In the genomic region with DNA sequence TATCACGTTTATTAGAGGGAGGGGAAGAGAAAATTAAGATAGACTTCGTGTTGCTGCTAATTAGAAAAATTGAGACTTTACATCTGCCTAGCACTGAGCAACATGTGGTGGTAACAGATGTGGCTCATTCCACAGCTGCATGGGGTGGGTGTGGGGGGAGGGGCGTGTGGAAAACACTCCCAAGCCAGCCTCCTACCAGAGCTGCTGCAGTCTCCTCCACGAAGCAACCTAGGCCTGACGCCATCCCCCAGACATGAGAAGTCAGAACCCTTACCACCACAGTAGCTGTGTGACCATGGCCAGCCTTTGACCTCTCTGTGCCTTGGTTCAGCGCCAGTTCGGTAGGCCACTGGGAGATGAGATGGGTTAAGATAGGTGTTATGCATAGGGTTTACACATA, we compare ENCODE assay signal across 21 mouse cellular contexts.
A peak's percentile ranks its signal among the peaks of the same experiment; 100 is the strongest.
DNase-seq lines count a peak whose midpoint lies in the region; ATAC-seq and TF ChIP-seq lines count a peak whose summit lies in the region.
"Had no signal": no experiment of that assay in that cellular context is flagged by ENCODE, and none has a peak within 500 bp of the region (broad histone marks: within the 10 kb centered on the region; RNA-seq: fewer than 3 reads in every experiment).

No protein-coding gene starts in this region.

- no peaks in the 10 kb centered on the region for H3K9me3 ChIP-seq in embryonic facial prominence, embryonic 12.5 days
- no peaks in the 10 kb centered on the region for H3K9me3 ChIP-seq in embryonic facial prominence, embryonic 10.5 days
- H3K9me3 ChIP-seq in midbrain, embryonic 11.5 days (ENCODE audit: control insufficient read depth, low read length): no peaks in the 10 kb centered on the region
- no peaks in the 10 kb centered on the region for H3K9me3 ChIP-seq in midbrain, embryonic 13.5 days
- no peaks in the 10 kb centered on the region for H3K9me3 ChIP-seq in limb, embryonic 11.5 days (ENCODE audit: control insufficient read depth, low read length)
- H3K9me3 ChIP-seq: heart, embryonic 13.5 days; hindbrain, embryonic 12.5 days had no signal

- no peak overlapping the region for H3K9ac ChIP-seq in embryonic facial prominence, embryonic 12.5 days
- no peak overlapping the region for H3K9ac ChIP-seq in midbrain, embryonic 11.5 days (ENCODE audit: low read length)
- no peak overlapping the region for H3K9ac ChIP-seq in midbrain, embryonic 13.5 days (replicated peaks)
- H3K9ac ChIP-seq in limb, embryonic 11.5 days (ENCODE audit: low read length): no peak overlapping the region
- H3K9ac ChIP-seq: heart, embryonic 13.5 days; hindbrain, embryonic 12.5 days had no signal

- 0 out of 2 replicates have a peak, but pooled peaks cover 3% of the 10 kb centered on the region for H3K27me3 ChIP-seq in embryonic facial prominence, embryonic 12.5 days
- H3K27me3 ChIP-seq in embryonic facial prominence, embryonic 10.5 days (replicated peaks; ENCODE audit: low read depth, poor library complexity, severe bottlenecking): 0 out of 2 replicates have a peak, but pooled peaks cover 4% of the 10 kb centered on the region
- no peaks in the 10 kb centered on the region for H3K27me3 ChIP-seq in midbrain, embryonic 11.5 days (ENCODE audit: control insufficient read depth, insufficient read depth, low read length)
- H3K27me3 ChIP-seq in midbrain, embryonic 13.5 days: no peaks in the 10 kb centered on the region
- H3K27me3 ChIP-seq in limb, embryonic 11.5 days (ENCODE audit: control insufficient read depth, insufficient read depth, low read length): no peaks in the 10 kb centered on the region
- H3K27me3 ChIP-seq in cerebellum, adult 2 months (ENCODE audit: control insufficient read depth, insufficient read depth, low read length): no peaks in the 10 kb centered on the region; the same call in 1 of the 2 replicates

- no peak overlapping the region for H3K4me2 ChIP-seq in embryonic facial prominence, embryonic 12.5 days (replicated peaks)
- H3K4me2 ChIP-seq in midbrain, embryonic 11.5 days: no peak overlapping the region
- H3K4me2 ChIP-seq in midbrain, embryonic 13.5 days (replicated peaks): no peak overlapping the region
- H3K4me2 ChIP-seq in limb, embryonic 11.5 days (ENCODE audit: low read depth, severe bottlenecking): no peak overlapping the region
- H3K4me2 ChIP-seq: heart, embryonic 13.5 days; hindbrain, embryonic 12.5 days had no signal

- H3K27ac ChIP-seq in embryonic facial prominence, embryonic 12.5 days: no peak overlapping the region
- H3K27ac ChIP-seq in embryonic facial prominence, embryonic 10.5 days (replicated peaks): no peak overlapping the region
- H3K27ac ChIP-seq in midbrain, embryonic 11.5 days (ENCODE audit: low read depth, low read length): no peak overlapping the region
- no peak overlapping the region for H3K27ac ChIP-seq in midbrain, embryonic 13.5 days
- H3K27ac ChIP-seq in limb, embryonic 11.5 days (replicated peaks; ENCODE audit: low read depth, low read length): no peak overlapping the region
- H3K27ac ChIP-seq in cerebellum, adult 2 months (ENCODE audit: insufficient read depth, low read length): no peak overlapping the region
- H3K27ac ChIP-seq: heart, embryonic 13.5 days; hindbrain, embryonic 12.5 days had no signal

- H3K36me3 ChIP-seq in embryonic facial prominence, embryonic 12.5 days: no peaks in the 10 kb centered on the region
- H3K36me3 ChIP-seq in embryonic facial prominence, embryonic 10.5 days (replicated peaks): no peaks in the 10 kb centered on the region
- H3K36me3 ChIP-seq in midbrain, embryonic 11.5 days (ENCODE audit: control insufficient read depth, insufficient read depth, low read length): no peaks in the 10 kb centered on the region
- H3K36me3 ChIP-seq in midbrain, embryonic 13.5 days: no peaks in the 10 kb centered on the region
- H3K36me3 ChIP-seq in limb, embryonic 11.5 days (ENCODE audit: control insufficient read depth, insufficient read depth, low read length): no peaks in the 10 kb centered on the region
- H3K36me3 ChIP-seq: G1E; heart, embryonic 13.5 days; hindbrain, embryonic 12.5 days had no signal

- no peak for DNase-seq in embryonic facial prominence, embryonic 10.5 days (ENCODE audit: low spot score)
- peak; percentile 69 for DNase-seq in midbrain, embryonic 11.5 days (ENCODE audit: low spot score, missing footprints)
- peak; percentile 32 for DNase-seq in limb, embryonic 11.5 days (ENCODE audit: low spot score)
- no peak for DNase-seq in ovary, postnatal 14 days (ENCODE audit: low spot score)
- no peak for DNase-seq in cerebellum, adult 2 months
- DNase-seq: adrenal gland, postnatal 10 days; B cell, adult 2 months; cerebellum, adult 11-12 months; cerebellum, adult 9-11 months; cerebellum, postnatal 36 days; gastrocnemius, postnatal 25 days; heart, postnatal 10 days; heart, postnatal 4 days had no signal

- ATAC-seq in embryonic facial prominence, embryonic 12.5 days (ENCODE audit: insufficient number of reproducible peaks, insufficient read depth, low FRiP score, low TSS enrichment): peak; percentile 68; the same call in 1 of the 2 replicates
- ATAC-seq in midbrain, embryonic 11.5 days (ENCODE audit: low FRiP score): no peak
- ATAC-seq in midbrain, embryonic 13.5 days: no peak
- peak; percentile 68; the same call in 1 of the 2 replicates for ATAC-seq in limb, embryonic 11.5 days (ENCODE audit: insufficient number of reproducible peaks, low FRiP score, low TSS enrichment, low read depth)
- ATAC-seq: CD4-positive, CD25-positive, alpha-beta regulatory T cell, adult 4 months; forebrain, embryonic 16.5 days; hindbrain, embryonic 16.5 days had no signal

- no peak for TF ChIP-seq POLR2A in cerebellum, adult 2 months (IDR thresholded peaks at IDR 0.05; ENCODE audit: borderline replicate concordance, insufficient read depth, low read length)

- no peak for TF ChIP-seq CTCF in cerebellum, adult 2 months (IDR thresholded peaks at IDR 0.05; ENCODE audit: borderline replicate concordance, insufficient read depth, low read depth, low read length)

- WGBS in embryonic facial prominence, embryonic 12.5 days: 50% methylated on average over 7 of the region's 7 CpGs
- WGBS in embryonic facial prominence, embryonic 10.5 days: 64% methylated on average over 7 of the region's 7 CpGs
- 77% methylated on average over 7 of the region's 7 CpGs for WGBS in midbrain, embryonic 11.5 days
- 72% methylated on average over 7 of the region's 7 CpGs for WGBS in midbrain, embryonic 13.5 days
- 37% methylated on average over 7 of the region's 7 CpGs for WGBS in limb, embryonic 11.5 days
- 77% methylated on average over 7 of the region's 7 CpGs for WGBS in cerebellum, adult 2 months

- H3K4me1 ChIP-seq in embryonic facial prominence, embryonic 12.5 days: peaks cover 10% of the 10 kb centered on the region; the same call in 1 of the 2 replicates
- peaks cover 22% of the 10 kb centered on the region for H3K4me1 ChIP-seq in embryonic facial prominence, embryonic 10.5 days
- H3K4me1 ChIP-seq in midbrain, embryonic 11.5 days (ENCODE audit: control insufficient read depth, insufficient read depth, low read length): no peaks in the 10 kb centered on the region
- H3K4me1 ChIP-seq in midbrain, embryonic 13.5 days (replicated peaks): peaks cover 13% of the 10 kb centered on the region
- H3K4me1 ChIP-seq in limb, embryonic 11.5 days (ENCODE audit: control insufficient read depth, insufficient read depth, low read length): peaks cover 7% of the 10 kb centered on the region
- no peaks in the 10 kb centered on the region for H3K4me1 ChIP-seq in cerebellum, adult 2 months (ENCODE audit: control insufficient read depth, insufficient read depth, low read length)
- H3K4me1 ChIP-seq: heart, embryonic 13.5 days had no signal

- no peak overlapping the region for H3K4me3 ChIP-seq in embryonic facial prominence, embryonic 12.5 days
- H3K4me3 ChIP-seq in embryonic facial prominence, embryonic 10.5 days: no peak overlapping the region
- H3K4me3 ChIP-seq in midbrain, embryonic 11.5 days (ENCODE audit: low read depth, low read length): no peak overlapping the region
- H3K4me3 ChIP-seq in midbrain, embryonic 13.5 days (replicated peaks): no peak overlapping the region
- no peak overlapping the region for H3K4me3 ChIP-seq in limb, embryonic 11.5 days (ENCODE audit: low read depth, low read length)
- no peak overlapping the region for H3K4me3 ChIP-seq in cerebellum, adult 2 months (replicated peaks; ENCODE audit: insufficient read depth, low read depth, low read length)
- H3K4me3 ChIP-seq: heart, embryonic 13.5 days; hindbrain, embryonic 12.5 days had no signal

Comparison
In these comparisons a context has a peak if more than half of its experiments do, and no peak if none do; other contexts are left out.
1. ATAC-seq: peak in embryonic facial prominence, embryonic 12.5 days (single experiment) and limb, embryonic 11.5 days (single experiment); none in midbrain, embryonic 11.5 days (single experiment) and midbrain, embryonic 13.5 days (single experiment).
2. DNase-seq: peak in midbrain, embryonic 11.5 days (single experiment) and limb, embryonic 11.5 days (single experiment); none in embryonic facial prominence, embryonic 10.5 days (single experiment), ovary, postnatal 14 days (single experiment) and cerebellum, adult 2 months (0 of 2).